Mouse (Mus musculus) heart, embryonic 13.5 days (tissue): ENCODE results near the gene Dnaic2. TPM values are rescaled to one million over a fixed set of nuclear protein-coding genes. Genes with fewer than 3 reads are reported as not detected.
A peak's percentile ranks its signal among the peaks of the same experiment; 100 is the strongest.

Experiments used
- ATAC-seq: fragments of 200-750 bp; cut with Nextera tagmentation; 2 replicates; pipeline ENCODE4 v1.8.0; 2017; ENCODE audit warnings: moderate TSS enrichment; ENCODE audit not compliant: insufficient number of reproducible peaks, low FRiP score, low TSS enrichment; ENCODE audit errors: extremely low read depth
- H3K27ac ChIP-seq: fragments of 300-500 bp; sonication (generic); replicated peaks from 2 replicates; pipeline ENCODE4 v1.5.1; 2015; ENCODE audit warnings: moderate library complexity, mild to moderate bottlenecking, inconsistent platforms
- H3K27me3 ChIP-seq: fragments of 300-500 bp; sonication (generic); replicated peaks from 2 replicates; pipeline ENCODE4 v1.6.1; 2015; ENCODE audit warnings: mild to moderate bottlenecking, inconsistent platforms
- H3K36me3 ChIP-seq: fragments of 300-500 bp; sonication (generic); 2 replicates; pipeline ENCODE4 v1.6.1; 2015; ENCODE audit warnings: mild to moderate bottlenecking, inconsistent platforms
- H3K4me1 ChIP-seq: fragments of 300-500 bp; sonication (generic); 2 replicates; pipeline ENCODE4 v1.6.1; 2015; ENCODE audit warnings: inconsistent platforms
- H3K4me2 ChIP-seq: fragments of 300-500 bp; sonication (generic); 2 replicates; pipeline ENCODE4 v1.6.1; 2015; ENCODE audit warnings: inconsistent platforms, mild to moderate bottlenecking, moderate library complexity
- H3K4me3 ChIP-seq: fragments of 300-500 bp; sonication (generic); 2 replicates; pipeline ENCODE4 v1.5.1; 2015; ENCODE audit warnings: moderate library complexity, mild to moderate bottlenecking, inconsistent platforms
- H3K9ac ChIP-seq: fragments of 300-500 bp; sonication (generic); 2 replicates; pipeline ENCODE4 v1.6.1; 2015; ENCODE audit warnings: inconsistent platforms, mild to moderate bottlenecking, moderate library complexity
- H3K9me3 ChIP-seq: fragments of 300-500 bp; sonication (generic); 2 replicates; pipeline ENCODE4 v1.6.1; 2016; ENCODE audit warnings: inconsistent platforms
- WGBS: fragments of 180-500 bp; shearing (Covaris S2); methylation state at CpG from one replicate; pipeline ENCODE4 v1.1.7; 2015; ENCODE audit warnings: mixed read lengths; 5-methylcytosine and 5-hydroxymethylcytosine counted together
- polyA plus RNA-seq: library from polyadenylated mRNA; unstranded; fragments of >200 nt; fragmentation: Nextera tagmentation; extraction: Ambion mirVana; gene quantifications from 2 replicates; pipeline ENCODE4 v1.2.1, GENCODE M21; 2015

The Dnaic2 gene
- polyA plus RNA-seq, 1 experiment from 2014 or later = 0.13 TPM

DNA sequence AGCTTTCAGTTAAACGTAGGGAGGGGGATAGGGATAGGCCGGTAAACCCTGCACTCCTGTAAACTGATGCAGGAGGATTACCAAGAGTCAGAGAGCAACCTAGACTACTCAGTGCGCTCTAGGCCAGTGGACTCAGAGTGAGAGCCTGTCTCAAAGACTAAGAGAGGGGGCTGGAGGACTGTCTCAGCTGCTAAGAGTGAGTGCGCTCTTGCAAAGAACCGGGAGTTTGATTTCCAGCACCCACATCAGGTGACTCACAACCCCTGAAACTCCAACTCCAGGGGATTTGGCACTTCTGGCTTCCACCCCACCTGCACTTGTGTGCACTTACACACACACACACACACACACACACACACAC, 598 bp downstream of the Dnaic2 start:
- WGBS = 28% methylated on average over 5 of the region's 5 CpGs
- no peak for ATAC-seq
- Histone ChIP-seq H3K27me3 (0 out of 2 replicates have a peak, but pooled peaks cover 4% of the 10 kb centered on the region), H3K36me3 (no peaks in the 10 kb centered on the region), H3K27ac (no peak overlapping the region), H3K4me2 (peak overlapping the region; percentile 73), H3K9ac (peak overlapping the region; percentile 69), H3K4me1 (peaks cover 29% of the 10 kb centered on the region), H3K4me3 (peak overlapping the region; percentile 49), H3K9me3 (no peaks in the 10 kb centered on the region)

DNA sequence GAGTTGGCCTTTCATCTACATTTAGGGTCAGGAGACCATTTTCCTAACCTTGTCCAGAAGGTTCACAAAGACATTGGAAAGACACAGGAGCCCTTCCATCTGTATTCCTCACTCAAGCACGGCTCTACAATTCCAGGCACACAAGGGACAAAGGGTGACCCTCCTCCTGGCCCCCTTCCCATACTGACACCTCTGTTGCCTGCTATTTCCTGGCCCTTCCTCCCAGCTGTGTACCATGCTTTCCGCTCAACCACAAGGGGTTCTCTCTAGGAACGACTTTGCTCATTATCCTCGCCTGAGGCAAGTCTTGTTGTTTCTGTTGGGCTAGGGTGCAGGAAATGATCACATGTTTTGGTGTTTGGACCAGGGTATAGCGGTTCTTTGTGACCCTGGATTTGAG, 1.1 kb downstream of the Dnaic2 start:
- no peak overlapping the region for H3K27ac ChIP-seq
- WGBS = 40% methylated on average over 5 of the region's 5 CpGs
- H3K27me3 ChIP-seq = 0 out of 2 replicates have a peak, but pooled peaks cover 4% of the 10 kb centered on the region
- H3K4me3 ChIP-seq = no peak overlapping the region
- no peak overlapping the region for H3K9ac ChIP-seq
- peaks cover 29% of the 10 kb centered on the region for H3K4me1 ChIP-seq
- no peaks in the 10 kb centered on the region for H3K9me3 ChIP-seq
- ATAC-seq = no peak
- H3K36me3 ChIP-seq = no peaks in the 10 kb centered on the region
- no peak overlapping the region for H3K4me2 ChIP-seq

DNA sequence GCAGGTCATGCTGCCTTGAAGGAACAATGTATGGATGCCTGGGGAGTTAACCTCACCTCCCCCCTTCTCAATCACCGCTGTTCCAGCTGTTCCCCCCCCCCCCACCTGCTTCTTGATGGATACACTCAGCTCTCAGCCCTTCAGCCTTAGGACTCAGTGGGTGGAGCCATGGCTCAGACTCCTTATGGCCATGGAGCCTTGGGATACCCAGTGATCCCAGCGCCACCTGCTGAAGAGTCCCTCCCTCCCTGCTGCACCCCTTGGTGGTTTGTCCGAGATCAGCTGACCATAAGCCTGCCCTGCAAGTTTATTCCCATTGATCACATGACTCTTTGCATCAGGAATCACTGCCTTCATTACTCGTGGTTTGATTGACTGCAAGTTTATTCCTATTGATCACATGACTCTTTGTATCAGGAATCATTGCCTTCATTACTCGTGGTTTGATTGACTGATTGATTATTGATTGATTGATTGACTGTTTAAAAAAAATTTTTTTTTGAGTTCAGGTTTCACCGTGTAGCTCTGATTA, 2.7 kb downstream of the Dnaic2 start:
- Histone ChIP-seq H3K4me1 (peaks cover 29% of the 10 kb centered on the region), H3K4me3 (no peak overlapping the region), H3K36me3 (no peaks in the 10 kb centered on the region), H3K9ac (no peak overlapping the region), H3K27ac (no peak overlapping the region), H3K27me3 (peaks cover 7% of the 10 kb centered on the region; the same call in 1 of the 2 replicates), H3K4me2 (no peak overlapping the region), H3K9me3 (no peaks in the 10 kb centered on the region)
- 46% methylated on average over 6 of the region's 6 CpGs for WGBS
- ATAC-seq = no peak

DNA sequence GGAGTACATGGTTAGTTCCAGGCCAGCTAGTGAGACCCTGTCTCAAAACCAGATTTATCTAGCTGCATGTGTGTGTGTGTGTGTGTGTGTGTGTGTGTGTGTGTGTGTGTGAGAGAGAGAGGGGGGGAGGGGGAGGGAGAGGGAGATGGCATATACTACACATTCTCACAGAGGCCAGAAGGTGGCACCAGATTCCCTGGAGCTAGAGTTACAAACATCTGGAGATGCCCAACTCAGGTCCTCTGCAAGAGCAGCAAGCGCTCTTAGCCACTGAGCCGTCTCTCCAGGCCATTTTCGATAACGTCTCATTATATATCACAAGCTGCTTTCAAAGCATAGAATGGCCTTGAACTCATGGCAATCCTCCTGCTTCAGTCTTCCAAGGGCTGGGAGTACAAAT, 4.5 kb downstream of the Dnaic2 start:
- 71% methylated on average over 4 of the region's 4 CpGs for WGBS
- Histone ChIP-seq H3K27ac (no peak overlapping the region), H3K27me3 (peaks cover 7% of the 10 kb centered on the region; the same call in 1 of the 2 replicates), H3K9me3 (no peaks in the 10 kb centered on the region), H3K36me3 (no peaks in the 10 kb centered on the region), H3K4me2 (no peak overlapping the region), H3K9ac (no peak overlapping the region), H3K4me3 (no peak overlapping the region), H3K4me1 (peaks cover 24% of the 10 kb centered on the region)
- ATAC-seq = no peak

DNA sequence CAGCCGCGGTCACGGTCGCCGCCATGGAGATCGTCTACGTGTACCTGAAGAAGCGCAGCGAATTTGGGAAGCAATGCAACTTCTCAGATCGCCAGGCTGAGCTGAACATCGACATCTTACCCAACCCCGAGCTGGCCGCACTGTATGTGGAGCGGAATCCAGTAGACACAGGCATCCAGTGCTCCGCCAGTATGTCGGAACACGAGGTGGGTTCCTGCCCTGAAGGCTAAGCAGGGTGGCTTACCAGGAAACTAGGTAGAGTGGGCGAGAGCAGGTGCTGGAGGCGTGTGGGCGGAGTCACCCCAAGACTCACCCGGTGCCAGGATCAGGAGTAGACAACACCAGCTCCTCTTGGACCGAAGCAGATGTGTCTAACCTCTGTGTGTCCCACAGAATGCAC, 5.7 kb downstream of the Dnaic2 start:
- peaks cover 13% of the 10 kb centered on the region for H3K4me1 ChIP-seq
- no peak overlapping the region for H3K9ac ChIP-seq
- H3K27me3 ChIP-seq = peaks cover 7% of the 10 kb centered on the region; the same call in 1 of the 2 replicates
- H3K4me3 ChIP-seq = no peak overlapping the region
- H3K27ac ChIP-seq = no peak overlapping the region
- no peak for ATAC-seq
- no peaks in the 10 kb centered on the region for H3K36me3 ChIP-seq
- WGBS = 61% methylated on average over 22 of the region's 22 CpGs
- no peaks in the 10 kb centered on the region for H3K9me3 ChIP-seq
- no peak overlapping the region for H3K4me2 ChIP-seq

DNA sequence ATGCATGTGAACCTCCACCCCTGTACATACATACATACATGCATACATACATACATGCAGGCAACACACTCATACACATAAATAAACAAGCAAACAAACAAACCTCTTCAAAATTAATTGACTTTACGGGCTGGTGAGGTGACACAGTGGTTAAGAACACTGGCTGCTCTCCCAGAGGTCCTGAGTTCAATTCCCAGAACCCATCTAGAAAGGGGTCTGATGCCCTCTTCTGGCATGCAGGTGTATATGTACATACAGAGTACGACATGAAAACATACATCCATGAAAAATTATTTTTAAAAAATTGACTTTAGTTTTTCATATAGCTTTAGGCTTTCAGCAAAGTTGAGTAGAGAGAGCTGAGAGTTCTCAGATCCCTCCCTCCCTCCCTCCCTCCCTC, 8.9 kb downstream of the Dnaic2 start:
- Histone ChIP-seq H3K9me3 (no peaks in the 10 kb centered on the region), H3K27ac (no peak overlapping the region), H3K4me2 (no peak overlapping the region), H3K36me3 (no peaks in the 10 kb centered on the region), H3K4me1 (peaks cover 11% of the 10 kb centered on the region), H3K9ac (no peak overlapping the region), H3K4me3 (no peak overlapping the region), H3K27me3 (peaks cover 11% of the 10 kb centered on the region; the same call in 1 of the 2 replicates)
- ATAC-seq = no peak
- 81% methylated on average over 2 of the region's 2 CpGs for WGBS

DNA sequence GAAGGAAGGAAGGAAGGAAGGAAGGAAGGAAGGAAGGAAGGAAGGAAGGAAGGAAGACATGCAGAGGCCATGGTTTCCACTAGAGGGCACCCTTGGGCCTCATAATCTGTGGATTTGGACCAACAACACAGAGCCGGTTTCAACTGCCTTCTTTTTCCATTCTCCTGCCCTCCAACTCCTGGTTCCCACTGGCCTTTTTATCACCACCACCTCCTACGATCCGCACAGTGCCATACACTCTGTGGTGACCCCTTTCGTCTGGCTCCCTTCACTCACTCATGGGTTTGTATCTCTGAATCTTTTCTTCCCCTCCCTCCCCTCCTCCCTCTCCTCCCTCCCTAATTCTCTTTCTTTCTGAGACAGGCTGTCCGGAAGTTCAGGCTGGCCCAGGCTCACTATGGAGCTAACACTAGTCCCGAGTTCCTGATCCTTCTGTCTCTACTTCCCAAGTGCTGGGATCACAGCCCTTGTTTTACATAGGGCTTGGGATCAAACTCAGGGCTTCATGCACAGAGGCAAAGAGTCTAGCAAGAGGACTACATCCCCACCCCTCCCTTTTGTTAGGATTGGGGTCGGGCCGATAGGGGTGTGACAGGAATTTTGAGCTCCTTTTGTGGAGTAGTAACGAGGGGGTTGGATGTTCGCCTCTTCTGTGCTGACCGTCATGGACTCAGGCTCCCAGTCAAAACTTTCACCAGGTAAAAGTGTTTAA, 9.9 kb downstream of the Dnaic2 start:
- Histone ChIP-seq H3K4me3 (no peak overlapping the region), H3K4me1 (peaks cover 11% of the 10 kb centered on the region), H3K9ac (0 out of 2 replicates have a peak overlapping the region, but pooled peaks have one; percentile 24), H3K4me2 (peak overlapping the region; percentile 36; the same call in 1 of the 2 replicates), H3K36me3 (no peaks in the 10 kb centered on the region), H3K27ac (no peak overlapping the region), H3K27me3 (peaks cover 14% of the 10 kb centered on the region; the same call in 1 of the 2 replicates), H3K9me3 (no peaks in the 10 kb centered on the region)
- ATAC-seq = no peak
- WGBS = 34% methylated on average over 11 of the region's 11 CpGs

DNA sequence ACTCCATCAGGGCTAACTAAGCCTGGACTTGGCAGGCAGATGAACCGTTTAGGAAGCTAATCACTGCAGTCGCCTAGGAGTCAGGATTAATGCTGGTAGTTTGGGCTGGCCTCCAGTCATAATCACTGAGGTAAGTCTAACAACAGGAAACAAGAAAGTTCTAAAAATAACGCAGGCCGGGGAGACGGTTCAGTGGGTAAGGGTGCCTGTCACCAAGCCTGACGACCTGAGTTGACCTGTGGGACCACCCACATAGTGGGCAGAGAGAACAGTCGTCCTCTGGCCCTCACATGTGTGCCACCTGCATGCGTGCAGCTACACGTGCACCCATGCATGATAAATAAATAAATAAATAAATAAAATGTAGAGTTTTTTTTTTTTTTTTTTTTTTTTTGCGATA, 13.4 kb downstream of the Dnaic2 start:
- ATAC-seq = no peak
- Histone ChIP-seq H3K4me3 (no peak overlapping the region), H3K36me3 (no peaks in the 10 kb centered on the region), H3K9ac (0 out of 2 replicates have a peak overlapping the region, but pooled peaks have one; percentile 33), H3K4me2 (no peak overlapping the region), H3K9me3 (no peaks in the 10 kb centered on the region), H3K27me3 (peaks cover 24% of the 10 kb centered on the region), H3K27ac (no peak overlapping the region), H3K4me1 (peaks cover 11% of the 10 kb centered on the region)
- WGBS = 28% methylated on average over 10 of the region's 10 CpGs

DNA sequence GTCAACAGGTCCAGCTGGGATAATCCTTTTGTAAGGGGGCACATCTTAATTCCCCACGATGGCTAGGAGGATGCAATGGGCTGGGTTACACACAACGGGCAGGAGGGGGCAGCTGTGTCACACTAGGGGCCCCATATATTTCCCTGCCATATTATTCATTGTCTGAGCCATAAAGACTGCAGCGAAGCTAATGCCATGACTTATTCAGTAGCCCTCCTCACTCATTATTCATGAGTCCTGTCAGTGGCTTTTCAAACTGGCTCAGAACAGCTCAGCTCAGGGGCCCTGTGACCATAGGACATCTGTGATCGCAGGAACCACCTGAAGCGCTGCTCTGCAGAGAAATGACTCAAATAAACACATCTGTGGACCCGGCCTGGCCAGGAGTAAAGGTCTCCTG, 14.2 kb downstream of the Dnaic2 start:
- Histone ChIP-seq H3K4me2 (no peak overlapping the region), H3K27ac (no peak overlapping the region), H3K9me3 (no peaks in the 10 kb centered on the region), H3K36me3 (no peaks in the 10 kb centered on the region), H3K9ac (no peak overlapping the region), H3K4me3 (no peak overlapping the region), H3K4me1 (peaks cover 11% of the 10 kb centered on the region), H3K27me3 (peaks cover 24% of the 10 kb centered on the region)
- 58% methylated on average over 6 of the region's 6 CpGs for WGBS
- ATAC-seq = no peak

DNA sequence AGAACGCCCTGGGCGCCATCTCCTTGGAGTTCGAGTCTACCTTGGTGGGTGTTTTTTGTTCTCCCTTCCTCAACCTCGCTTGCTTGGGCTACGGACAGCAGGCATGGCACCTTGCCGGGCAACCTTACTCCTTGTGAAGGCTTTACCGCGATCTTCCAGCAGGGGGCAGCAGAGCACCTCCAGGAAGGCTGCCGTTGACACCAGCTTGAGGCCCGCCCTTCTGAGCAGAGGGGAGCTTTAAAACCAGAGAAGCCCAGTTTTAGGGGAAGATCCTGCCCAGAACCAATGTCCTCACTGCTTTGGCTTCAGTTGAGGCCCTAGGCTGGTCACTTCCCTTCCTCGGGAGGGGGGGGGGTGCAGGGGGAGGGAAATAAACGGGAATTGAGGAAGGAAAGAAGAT, 17.9 kb downstream of the Dnaic2 start:
- Histone ChIP-seq H3K27me3 (peaks cover 16% of the 10 kb centered on the region), H3K4me3 (no peak overlapping the region), H3K4me2 (peak overlapping the region; percentile 45), H3K4me1 (peaks cover 8% of the 10 kb centered on the region), H3K9ac (peak overlapping the region; percentile 65), H3K36me3 (no peaks in the 10 kb centered on the region), H3K27ac (no peak overlapping the region), H3K9me3 (no peaks in the 10 kb centered on the region)
- under 1% methylated on average over 12 of the region's 12 CpGs for WGBS
- ATAC-seq = no peak

DNA sequence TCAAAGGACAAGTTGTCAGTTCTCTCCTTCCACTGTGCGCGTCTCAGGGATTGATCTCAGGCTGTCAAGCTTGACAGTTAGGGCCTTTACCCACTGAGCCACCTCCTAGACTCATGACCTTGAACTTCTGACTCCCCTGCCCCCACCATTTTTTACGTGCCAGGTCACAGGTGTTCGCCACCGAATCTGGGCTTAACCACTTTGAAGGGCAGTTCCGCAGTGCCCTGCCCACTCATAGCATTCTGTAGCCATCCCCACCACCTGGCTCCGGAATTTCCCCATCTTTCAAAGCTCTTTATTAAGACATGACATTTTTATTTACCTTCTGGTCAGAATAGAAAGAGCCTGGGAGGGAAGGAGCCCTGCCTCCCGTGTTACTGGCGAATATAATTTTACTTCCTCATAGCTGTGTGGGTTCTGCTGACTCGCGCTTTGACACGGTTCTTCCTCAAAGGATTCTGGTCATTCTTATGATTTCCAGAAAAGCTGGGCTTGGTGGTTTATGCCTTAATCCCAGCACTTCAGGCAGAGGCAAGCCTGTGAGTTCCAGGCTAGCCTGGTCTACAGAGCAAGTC, 20.4 kb downstream of the Dnaic2 start:
- Histone ChIP-seq H3K4me3 (no peak overlapping the region), H3K27me3 (peaks cover 13% of the 10 kb centered on the region), H3K4me1 (no peaks in the 10 kb centered on the region), H3K36me3 (no peaks in the 10 kb centered on the region), H3K9me3 (no peaks in the 10 kb centered on the region), H3K4me2 (no peak overlapping the region), H3K9ac (no peak overlapping the region), H3K27ac (no peak overlapping the region)
- WGBS = 78% methylated on average over 12 of the region's 12 CpGs
- no peak for ATAC-seq
